Mouse (Mus musculus) right cerebral cortex, postnatal 36 days (tissue): ENCODE measurements around the gene Krt71.

Source experiments
- DNase-seq, 2 experiments: peaks; one replicate each; pipeline ENCODE4 v3.0.0; 2022; ENCODE audit warnings: low spot score in 2 of 2, mixed read lengths in 1 of 2

Krt71 gene

GRCm38 (mm10) chr15:101688161-101688560, 54.7 kb downstream of the Krt71 start:
- no peak for DNase-seq
